Mouse (Mus musculus) liver, embryonic 14.5 days (tissue): ENCODE data around the gene Dnajc6.

Experiments
- CTCF ChIP-seq: IDR thresholded peaks from 2 replicates; pipeline ENCODE4 v1.5.1; 2016; ENCODE audit warnings: antibody characterized with exemption, low read depth, control low read depth
- EP300 ChIP-seq: IDR thresholded peaks from 2 replicates; pipeline ENCODE4 v1.6.1; 2016; ENCODE audit warnings: antibody characterized with exemption, low read depth

- peak; percentile 4; the same call in 1 of the 2 replicates for TF ChIP-seq CTCF
- no peak for TF ChIP-seq EP300
Measured at GRCm38 (mm10) chr4:101466264-101466663, 30.2 kb upstream of the Dnajc6 start.
